In the genomic region with DNA sequence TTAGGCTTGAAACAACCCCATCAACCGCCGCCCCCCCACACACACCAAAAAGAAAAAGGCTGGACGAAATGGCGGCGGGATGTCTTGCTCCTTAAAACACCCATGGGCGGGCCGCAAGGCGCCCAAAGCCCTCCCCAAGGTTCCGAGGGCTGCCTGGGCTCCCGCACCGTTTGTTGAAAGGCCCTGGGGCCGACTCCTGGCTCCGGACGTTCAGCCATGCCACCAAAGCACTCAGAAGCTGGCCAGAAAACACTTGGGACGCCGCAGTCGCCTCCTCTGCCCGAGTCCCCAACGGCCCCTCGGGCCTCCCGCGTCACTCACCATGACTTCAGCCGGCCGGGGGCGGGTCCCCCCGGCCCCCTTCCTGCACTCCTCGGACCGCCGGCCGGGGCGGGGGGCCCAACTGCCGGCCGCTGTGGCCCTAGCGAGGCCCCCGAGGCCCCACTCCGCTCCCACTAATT, we compare ENCODE assay signal across 8 mouse cellular contexts. TPM values are rescaled to one million over a fixed set of nuclear protein-coding genes. Genes with fewer than 3 reads are reported as not detected.
DNase-seq lines count a peak whose midpoint lies in the region; ATAC-seq and TF ChIP-seq lines count a peak whose summit lies in the region.

No protein-coding gene starts in this region.

- no peaks in the 10 kb centered on the region for H3K9me3 ChIP-seq in heart, embryonic 10.5 days
- H3K9me3 ChIP-seq in forebrain, embryonic 10.5 days: no peaks in the 10 kb centered on the region
- no peaks in the 10 kb centered on the region for H3K9me3 ChIP-seq in liver, embryonic 11.5 days (ENCODE audit: control insufficient read depth, low read length)
- H3K9me3 ChIP-seq in neural tube, embryonic 14.5 days (ENCODE audit: control insufficient read depth, low read length): no peaks in the 10 kb centered on the region

- peak overlapping the region; percentile 93 for H3K4me2 ChIP-seq in liver, embryonic 11.5 days
- H3K4me2 ChIP-seq in neural tube, embryonic 14.5 days (ENCODE audit: low read depth, low read length): peak overlapping the region; percentile 86

- DNase-seq in heart, embryonic 10.5 days (ENCODE audit: low spot score): peak; percentile 85
- no peak for DNase-seq in heart, adult 11 months
- DNase-seq in thymus, adult 2 months: peak; percentile 49
- no peak for DNase-seq in thymus, postnatal 14 days
- DNase-seq in forebrain, embryonic 10.5 days (ENCODE audit: extremely low spot score, low spot score): peak; percentile 49
- no peak for DNase-seq in liver, embryonic 11.5 days (ENCODE audit: low spot score)
- no peak for DNase-seq in ovary, postnatal 14 days (ENCODE audit: low spot score)

- H3K27ac ChIP-seq in heart, embryonic 10.5 days: peak overlapping the region; percentile 99
- H3K27ac ChIP-seq in thymus, adult 2 months (ENCODE audit: control insufficient read depth, insufficient read depth, low read length): peak overlapping the region; percentile 51; the same call in 1 of the 2 replicates
- peak overlapping the region; percentile 98 for H3K27ac ChIP-seq in forebrain, embryonic 10.5 days
- H3K27ac ChIP-seq in liver, embryonic 11.5 days (ENCODE audit: low read depth, low read length): peak overlapping the region; percentile 90
- peak overlapping the region; percentile 98 for H3K27ac ChIP-seq in neural tube, embryonic 14.5 days (ENCODE audit: low read depth, low read length)

- H3K4me1 ChIP-seq in heart, embryonic 10.5 days: peaks cover 19% of the 10 kb centered on the region
- H3K4me1 ChIP-seq in thymus, adult 2 months (replicated peaks; ENCODE audit: control insufficient read depth, insufficient read depth, low read length): peaks cover 20% of the 10 kb centered on the region
- peaks cover 37% of the 10 kb centered on the region for H3K4me1 ChIP-seq in forebrain, embryonic 10.5 days
- H3K4me1 ChIP-seq in liver, embryonic 11.5 days (replicated peaks; ENCODE audit: control insufficient read depth, insufficient read depth, low read length): peaks cover 28% of the 10 kb centered on the region
- peaks cover 14% of the 10 kb centered on the region for H3K4me1 ChIP-seq in neural tube, embryonic 14.5 days (ENCODE audit: control insufficient read depth, insufficient read depth, low read length)

- ATAC-seq in liver, embryonic 11.5 days (replicated peaks; ENCODE audit: low FRiP score): no peak
- no peak for ATAC-seq in neural tube, embryonic 14.5 days (ENCODE audit: low read depth)

- WGBS in heart, embryonic 10.5 days: under 1% methylated on average over 36 of the region's 36 CpGs
- WGBS in thymus, adult 2 months: 2% methylated on average over 34 of the region's 36 CpGs
- 0% methylated on average over 35 of the region's 36 CpGs for WGBS in forebrain, embryonic 10.5 days
- WGBS in liver, embryonic 11.5 days: under 1% methylated on average over 26 of the region's 36 CpGs
- WGBS in neural tube, embryonic 14.5 days: under 1% methylated on average over 23 of the region's 36 CpGs

- TF ChIP-seq POLR2A in thymus, adult 2 months (IDR thresholded peaks at IDR 0.05; ENCODE audit: control insufficient read depth, extremely low read depth, insufficient read depth, low read length, poor library complexity): no peak

- H3K9ac ChIP-seq in liver, embryonic 11.5 days (ENCODE audit: low read depth, low read length): peak overlapping the region; percentile 99
- H3K9ac ChIP-seq in neural tube, embryonic 14.5 days (replicated peaks; ENCODE audit: low read depth, low read length): peak overlapping the region; percentile 93

- H3K4me3 ChIP-seq in heart, embryonic 10.5 days: peak overlapping the region; percentile 99
- peak overlapping the region; percentile 79 for H3K4me3 ChIP-seq in thymus, adult 2 months (ENCODE audit: control insufficient read depth, insufficient read depth, low read length)
- peak overlapping the region; percentile 100 for H3K4me3 ChIP-seq in forebrain, embryonic 10.5 days
- peak overlapping the region; percentile 100 for H3K4me3 ChIP-seq in liver, embryonic 11.5 days (ENCODE audit: low read depth, low read length)
- H3K4me3 ChIP-seq in neural tube, embryonic 14.5 days (ENCODE audit: low read depth, low read length): peak overlapping the region; percentile 80

- TF ChIP-seq CTCF in thymus, adult 2 months (IDR thresholded peaks at IDR 0.05; ENCODE audit: borderline replicate concordance, control insufficient read depth, extremely low read depth, insufficient read depth, low read length, poor library complexity): no peak

- no peaks in the 10 kb centered on the region for H3K27me3 ChIP-seq in heart, embryonic 10.5 days (ENCODE audit: insufficient read depth, poor library complexity, severe bottlenecking)
- no peaks in the 10 kb centered on the region for H3K27me3 ChIP-seq in thymus, adult 2 months (ENCODE audit: control insufficient read depth, insufficient read depth, low read length)
- H3K27me3 ChIP-seq in forebrain, embryonic 10.5 days (ENCODE audit: poor library complexity, severe bottlenecking): no peaks in the 10 kb centered on the region
- no peaks in the 10 kb centered on the region for H3K27me3 ChIP-seq in liver, embryonic 11.5 days (replicated peaks; ENCODE audit: control insufficient read depth, insufficient read depth, low read length)
- no peaks in the 10 kb centered on the region for H3K27me3 ChIP-seq in neural tube, embryonic 14.5 days (ENCODE audit: control insufficient read depth, insufficient read depth, low read length)

- peaks cover 35% of the 10 kb centered on the region for H3K36me3 ChIP-seq in heart, embryonic 10.5 days
- peaks cover 19% of the 10 kb centered on the region for H3K36me3 ChIP-seq in thymus, adult 2 months (ENCODE audit: control insufficient read depth, insufficient read depth, low read length)
- H3K36me3 ChIP-seq in forebrain, embryonic 10.5 days (replicated peaks): peaks cover 45% of the 10 kb centered on the region
- peaks cover 27% of the 10 kb centered on the region for H3K36me3 ChIP-seq in liver, embryonic 11.5 days (ENCODE audit: control insufficient read depth, insufficient read depth, low read length)
- peaks cover 10% of the 10 kb centered on the region for H3K36me3 ChIP-seq in neural tube, embryonic 14.5 days (ENCODE audit: control insufficient read depth, insufficient read depth, low read length)

RNA-seq across cellular contexts. Expression of gene Ube2s, which starts 0.5 kb away (rescaled TPM):
- polyA plus RNA-seq in heart, embryonic 10.5 days (2016; fragmentation: Nextera tagmentation; extraction: Ambion mirVana): 337 and 447 TPM in 2 replicates
- polyA plus RNA-seq in thymus, adult 2 months (2012; rRNA removed): 970 and 1,071 TPM in 2 replicates
- 399 and 408 TPM in 2 replicates for polyA plus RNA-seq in forebrain, embryonic 10.5 days (2016; fragmentation: Nextera tagmentation; extraction: Ambion mirVana)
- polyA plus RNA-seq in liver, embryonic 11.5 days (2014; fragmentation: Nextera tagmentation; extraction: Ambion mirVana): 367 and 402 TPM in 2 replicates
- polyA plus RNA-seq in neural tube, embryonic 14.5 days (2014; fragmentation: Nextera tagmentation; extraction: Ambion mirVana): 249 and 263 TPM in 2 replicates

RNA-seq across cellular contexts. Expression of gene Rpl28, which starts 19.2 kb away (rescaled TPM):
- 314 and 329 TPM in 2 replicates for polyA plus RNA-seq in heart, embryonic 10.5 days (2016; fragmentation: Nextera tagmentation; extraction: Ambion mirVana)
- polyA plus RNA-seq in thymus, adult 2 months (2012; rRNA removed): 367 and 512 TPM in 2 replicates
- polyA plus RNA-seq in forebrain, embryonic 10.5 days (2016; fragmentation: Nextera tagmentation; extraction: Ambion mirVana): 374 and 397 TPM in 2 replicates
- 218 and 238 TPM in 2 replicates for polyA plus RNA-seq in liver, embryonic 11.5 days (2014; fragmentation: Nextera tagmentation; extraction: Ambion mirVana)
- 154 and 173 TPM in 2 replicates for polyA plus RNA-seq in neural tube, embryonic 14.5 days (2014; fragmentation: Nextera tagmentation; extraction: Ambion mirVana)

RNA-seq across cellular contexts. Expression of gene Tmem238, which starts 22.4 kb away (rescaled TPM):
- 4.7 and 6.3 TPM in 2 replicates for polyA plus RNA-seq in heart, embryonic 10.5 days (2016; fragmentation: Nextera tagmentation; extraction: Ambion mirVana)
- polyA plus RNA-seq in thymus, adult 2 months (2012; rRNA removed): 18.1 and 23.5 TPM in 2 replicates
- 3.9 and 4.4 TPM in 2 replicates for polyA plus RNA-seq in forebrain, embryonic 10.5 days (2016; fragmentation: Nextera tagmentation; extraction: Ambion mirVana)
- 12.2 and 12.4 TPM in 2 replicates for polyA plus RNA-seq in liver, embryonic 11.5 days (2014; fragmentation: Nextera tagmentation; extraction: Ambion mirVana)
- 3.5 and 3.6 TPM in 2 replicates for polyA plus RNA-seq in neural tube, embryonic 14.5 days (2014; fragmentation: Nextera tagmentation; extraction: Ambion mirVana)

RNA-seq across cellular contexts. Expression of gene Tmem190, which starts 29.1 kb away (rescaled TPM):
- 0.34 TPM in 1 of 2 replicates, not detected in the other for polyA plus RNA-seq in heart, embryonic 10.5 days (2016; fragmentation: Nextera tagmentation; extraction: Ambion mirVana)
- polyA plus RNA-seq in thymus, adult 2 months (2012; rRNA removed): not detected in 2 replicates
- 0.34 TPM in 1 of 2 replicates, not detected in the other for polyA plus RNA-seq in forebrain, embryonic 10.5 days (2016; fragmentation: Nextera tagmentation; extraction: Ambion mirVana)
- 0.86 TPM in 1 of 2 replicates, not detected in the other for polyA plus RNA-seq in liver, embryonic 11.5 days (2014; fragmentation: Nextera tagmentation; extraction: Ambion mirVana)
- polyA plus RNA-seq in neural tube, embryonic 14.5 days (2014; fragmentation: Nextera tagmentation; extraction: Ambion mirVana): 0.46 TPM in 1 of 2 replicates, not detected in the other

RNA-seq across cellular contexts. Expression of gene Il11, which starts 29.2 kb away (rescaled TPM):
- 0.15 and 0.20 TPM in 2 replicates for polyA plus RNA-seq in heart, embryonic 10.5 days (2016; fragmentation: Nextera tagmentation; extraction: Ambion mirVana)
- 0.13 and 0.32 TPM in 2 replicates for polyA plus RNA-seq in thymus, adult 2 months (2012; rRNA removed)
- not detected in 2 replicates for polyA plus RNA-seq in forebrain, embryonic 10.5 days (2016; fragmentation: Nextera tagmentation; extraction: Ambion mirVana)
- 0.12 TPM in 1 of 2 replicates, not detected in the other for polyA plus RNA-seq in liver, embryonic 11.5 days (2014; fragmentation: Nextera tagmentation; extraction: Ambion mirVana)
- polyA plus RNA-seq in neural tube, embryonic 14.5 days (2014; fragmentation: Nextera tagmentation; extraction: Ambion mirVana): 0.44 and 0.48 TPM in 2 replicates

Comparison
In these comparisons a context has a peak if more than half of its experiments do, and no peak if none do; other contexts are left out.
1. DNase-seq: peak in heart, embryonic 10.5 days (single experiment), thymus, adult 2 months (single experiment) and forebrain, embryonic 10.5 days (single experiment); none in heart, adult 11 months (single experiment), thymus, postnatal 14 days (single experiment), liver, embryonic 11.5 days (single experiment) and ovary, postnatal 14 days (single experiment).
2. Peak in every context shown above with its lines, with median percentiles within 50 percentile points of each other: H3K27ac ChIP-seq and H3K4me3 ChIP-seq.